Mouse (Mus musculus) kidney, adult 18-20 months (tissue): Measurements from ENCODE around the gene Bmp3.

Experiments used
- DNase-seq: peaks from one replicate; pipeline ENCODE4 v3.0.0; 2021

The Bmp3 gene

GRCm38 (mm10) chr5:98918716-98919115 lies 64.5 kb downstream of the Bmp3 start:
- DNase-seq: no peak

GRCm38 (mm10) chr5:98921608-98922007 lies 67.4 kb downstream of the Bmp3 start:
- DNase-seq: no peak

- DNase-seq: no peak
Observed at GRCm38 (mm10) chr5:98922921-98923320, 68.7 kb downstream of the Bmp3 start.
